8 mouse cellular contexts compared by ENCODE assay signal in genomic region chr6:108531324-108532311, GRCm38 (mm10).
DNase-seq lines count a peak whose midpoint lies in the region; ATAC-seq lines count a peak whose summit lies in the region.

No protein-coding gene starts in this region.

- peak; percentile 31 for DNase-seq in c-Kit-positive CD71-positive TER-119-negative erythroid progenitor cells, embryonic 14.5 days (ENCODE audit: low read depth)
- no peak for DNase-seq in hindbrain, embryonic 10.5 days (ENCODE audit: low spot score)
- peak; percentile 84 for DNase-seq in liver
- DNase-seq in urinary bladder, postnatal 36 days (ENCODE audit: low spot score in 2 of 2), result peak; percentile 20 to 62
- DNase-seq in frontal cortex, postnatal 10 days (ENCODE audit: low spot score in 2 of 2), result no peak

- H3K27me3 ChIP-seq in forebrain, embryonic 12.5 days, result no peaks in the 10 kb centered on the region
- H3K27me3 ChIP-seq in forebrain, embryonic 15.5 days, result no peaks in the 10 kb centered on the region
- no peaks in the 10 kb centered on the region for H3K27me3 ChIP-seq in hindbrain, embryonic 10.5 days (ENCODE audit: insufficient read depth, poor library complexity, severe bottlenecking)
- H3K27me3 ChIP-seq in midbrain, embryonic 15.5 days (replicated peaks), result no peaks in the 10 kb centered on the region

- no peak overlapping the region for H3K27ac ChIP-seq in forebrain, embryonic 12.5 days
- no peak overlapping the region for H3K27ac ChIP-seq in forebrain, embryonic 15.5 days (replicated peaks)
- peak overlapping the region; percentile 64; the same call in 1 of the 2 replicates for H3K27ac ChIP-seq in hindbrain, embryonic 10.5 days
- no peak overlapping the region for H3K27ac ChIP-seq in midbrain, embryonic 15.5 days

- no peaks in the 10 kb centered on the region for H3K36me3 ChIP-seq in forebrain, embryonic 12.5 days (replicated peaks)
- H3K36me3 ChIP-seq in forebrain, embryonic 15.5 days, result no peaks in the 10 kb centered on the region
- H3K36me3 ChIP-seq in hindbrain, embryonic 10.5 days, result 0 out of 2 replicates have a peak, but pooled peaks cover 2% of the 10 kb centered on the region
- H3K36me3 ChIP-seq in midbrain, embryonic 15.5 days (replicated peaks), result no peaks in the 10 kb centered on the region

- H3K9ac ChIP-seq in forebrain, embryonic 12.5 days, result no peak overlapping the region
- no peak overlapping the region for H3K9ac ChIP-seq in forebrain, embryonic 15.5 days (replicated peaks)
- H3K9ac ChIP-seq in midbrain, embryonic 15.5 days, result no peak overlapping the region

- no peak overlapping the region for H3K4me3 ChIP-seq in forebrain, embryonic 12.5 days (replicated peaks)
- no peak overlapping the region for H3K4me3 ChIP-seq in forebrain, embryonic 15.5 days
- no peak overlapping the region for H3K4me3 ChIP-seq in hindbrain, embryonic 10.5 days
- H3K4me3 ChIP-seq in midbrain, embryonic 15.5 days, result no peak overlapping the region

- H3K9me3 ChIP-seq in forebrain, embryonic 12.5 days, result no peaks in the 10 kb centered on the region
- H3K9me3 ChIP-seq in forebrain, embryonic 15.5 days, result no peaks in the 10 kb centered on the region
- no peaks in the 10 kb centered on the region for H3K9me3 ChIP-seq in hindbrain, embryonic 10.5 days
- no peaks in the 10 kb centered on the region for H3K9me3 ChIP-seq in midbrain, embryonic 15.5 days

- H3K4me2 ChIP-seq in forebrain, embryonic 12.5 days, result no peak overlapping the region
- H3K4me2 ChIP-seq in forebrain, embryonic 15.5 days (replicated peaks), result no peak overlapping the region
- H3K4me2 ChIP-seq in midbrain, embryonic 15.5 days, result no peak overlapping the region

- peak; percentile 42 for ATAC-seq in forebrain, embryonic 12.5 days (ENCODE audit: low FRiP score)
- no peak for ATAC-seq in forebrain, embryonic 15.5 days (replicated peaks)
- peak; percentile 51 for ATAC-seq in midbrain, embryonic 15.5 days (replicated peaks)

- peaks cover 14% of the 10 kb centered on the region for H3K4me1 ChIP-seq in forebrain, embryonic 12.5 days
- H3K4me1 ChIP-seq in forebrain, embryonic 15.5 days, result no peaks in the 10 kb centered on the region
- H3K4me1 ChIP-seq in hindbrain, embryonic 10.5 days (replicated peaks), result peaks cover 25% of the 10 kb centered on the region
- peaks cover 10% of the 10 kb centered on the region for H3K4me1 ChIP-seq in midbrain, embryonic 15.5 days

- 30% methylated on average over 12 of the region's 12 CpGs for WGBS in forebrain, embryonic 12.5 days
- WGBS in forebrain, embryonic 15.5 days, result 34% methylated on average over 12 of the region's 12 CpGs
- WGBS in hindbrain, embryonic 10.5 days, result 41% methylated on average over 12 of the region's 12 CpGs
- 32% methylated on average over 12 of the region's 12 CpGs for WGBS in midbrain, embryonic 15.5 days

Comparison
In these comparisons a context has a peak if more than half of its experiments do, and no peak if none do; other contexts are left out.
1. DNase-seq: peak in c-Kit-positive CD71-positive TER-119-negative erythroid progenitor cells, embryonic 14.5 days (single experiment), liver (single experiment) and urinary bladder, postnatal 36 days (2 of 2); none in hindbrain, embryonic 10.5 days (single experiment) and frontal cortex, postnatal 10 days (0 of 2).